Mouse (Mus musculus) monocyte, adult 5-6 weeks (primary cell): ENCODE results near the gene Gtf3c2. TPM values are rescaled to one million over a fixed set of nuclear protein-coding genes. Genes with fewer than 3 reads are reported as not detected.
A peak's percentile ranks its signal among the peaks of the same experiment; 100 is the strongest.

Experiments
- ATAC-seq: fragments of 153-309, 156-312 bp; replicated peaks from 2 replicates; pipeline ENCODE4 v1.8.0; 2017; ENCODE audit warnings: mild to moderate bottlenecking; ENCODE audit not compliant: low TSS enrichment, insufficient number of reproducible peaks, severe bottlenecking, poor library complexity, low FRiP score
- total RNA-seq: library from RNA; stranded (forward); fragments of 200-1000, 200-491, 200-594 nt; gene quantifications from 3 replicates; pipeline ENCODE4 v1.2.3, GENCODE M21; 2017

Gtf3c2 gene
- total RNA-seq, 1 experiment from 2014 or later: 42.4 TPM

- ATAC-seq: no peak
Observed at GRCm38 (mm10) chr5:31199321-31199892, 19.5 kb upstream of the Gtf3c2 start.

GRCm38 (mm10) chr5:31198616-31199320 lies 18.8 kb upstream of the Gtf3c2 start:
- no peak for ATAC-seq

GRCm38 (mm10) chr5:31198170-31198569 lies 18.2 kb upstream of the Gtf3c2 start:
- no peak for ATAC-seq

GRCm38 (mm10) chr5:31197072-31197471 lies 17.1 kb upstream of the Gtf3c2 start:
- ATAC-seq: no peak

GRCm38 (mm10) chr5:31196207-31196606 lies 16.3 kb upstream of the Gtf3c2 start:
- no peak for ATAC-seq

- ATAC-seq: no peak
Observed at GRCm38 (mm10) chr5:31195671-31196070, 15.7 kb upstream of the Gtf3c2 start.

GRCm38 (mm10) chr5:31194486-31195485 lies 14.8 kb upstream of the Gtf3c2 start:
- no peak for ATAC-seq

GRCm38 (mm10) chr5:31193631-31194281 lies 13.8 kb upstream of the Gtf3c2 start:
- no peak for ATAC-seq

- peak; percentile 96 for ATAC-seq
Observed at GRCm38 (mm10) chr5:31192939-31193630, 13.1 kb upstream of the Gtf3c2 start, which contains the start of the genes Snx17 and Eif2b4. Gene Snx17 (plus strand): TSS chr5:31193227. Gene Eif2b4 (minus strand): TSS chr5:31193430.

GRCm38 (mm10) chr5:31192045-31192938 lies 12.3 kb upstream of the Gtf3c2 start:
- no peak for ATAC-seq

GRCm38 (mm10) chr5:31190201-31190600 lies 10.3 kb upstream of the Gtf3c2 start:
- ATAC-seq: no peak

- no peak for ATAC-seq
Observed at GRCm38 (mm10) chr5:31188223-31188840, 8.4 kb upstream of the Gtf3c2 start.

GRCm38 (mm10) chr5:31183678-31184077 lies 3.7 kb upstream of the Gtf3c2 start:
- ATAC-seq: no peak

GRCm38 (mm10) chr5:31181183-31181770 lies 1.3 kb upstream of the Gtf3c2 start:
- ATAC-seq: no peak

- peak; percentile 38 for ATAC-seq
Observed at GRCm38 (mm10) chr5:31179301-31179765, 611 bp downstream of the Gtf3c2 start.

- ATAC-seq: no peak
Observed at GRCm38 (mm10) chr5:31168630-31169029, 11.3 kb downstream of the Gtf3c2 start.
